Mouse (Mus musculus) MEL (cell line): ENCODE measurements at regions not wholly inside any gene's neighbourhood (a gene's known extent, or its start where the extent isn't known, plus 50 kb on each side); places are given as distances from the start of the nearest gene placed in this dataset.

Experiments
- DNase-seq: peaks from one replicate; pipeline ENCODE4 v3.0.0; 2011; ENCODE audit warnings: low read depth, low spot score
- H3K27ac ChIP-seq: 2 replicates; pipeline ENCODE4 v1.5.1; 2012; ENCODE audit warnings: low read depth, mild to moderate bottlenecking, control low read depth, low read length, moderate library complexity; ENCODE audit not compliant: control insufficient read depth
- H3K27me3 ChIP-seq, 2 experiments: fragments of 150-350 bp in 1 of 2; sonication (generic) in 1 of 2; 2 replicates each; pipeline ENCODE4 v1.6.1; 2012; ENCODE audit warnings: low read length in 2 of 2, mild to moderate bottlenecking in 2 of 2, improper control_type of control experiment in 1 of 2, moderate library complexity in 1 of 2; ENCODE audit not compliant: insufficient read depth in 2 of 2, control insufficient read depth in 1 of 2
- H3K36me3 ChIP-seq, 2 experiments: 2 replicates each; pipeline ENCODE4 v1.6.1; 2012 to 2014; ENCODE audit warnings: low read length in 2 of 2, improper control_type of control experiment in 1 of 2, inconsistent platforms in 1 of 2, mild to moderate bottlenecking in 1 of 2; ENCODE audit not compliant: insufficient read depth in 2 of 2, control insufficient read depth in 1 of 2
- H3K4me1 ChIP-seq, 2 experiments: fragments of 150-350 bp in 1 of 2; sonication (generic) in 1 of 2; 2 replicates each; pipeline ENCODE4 v1.6.1; 2012; ENCODE audit warnings: low read length in 2 of 2, improper control_type of control experiment in 1 of 2, mild to moderate bottlenecking in 1 of 2; ENCODE audit not compliant: insufficient read depth in 2 of 2, control insufficient read depth in 1 of 2
- H3K4me3 ChIP-seq, 2 experiments: fragments of 150-350 bp in 1 of 2; sonication (generic) in 1 of 2; 2 replicates each; pipeline ENCODE4 v1.5.1; 2012; ENCODE audit warnings: low read depth in 2 of 2, low read length in 2 of 2, mild to moderate bottlenecking in 2 of 2, moderate library complexity in 2 of 2, control low read depth in 1 of 2, improper control_type of control experiment in 1 of 2; ENCODE audit not compliant: control insufficient read depth in 1 of 2, insufficient read depth in 1 of 2
- H3K79me2 ChIP-seq: 2 replicates; pipeline ENCODE4 v1.6.1; 2012; ENCODE audit warnings: mild to moderate bottlenecking, low read length, moderate library complexity; ENCODE audit not compliant: control insufficient read depth, poor library complexity, insufficient read depth
- H3K9ac ChIP-seq: 2 replicates; pipeline ENCODE4 v1.6.1; 2012; ENCODE audit warnings: low read depth, mild to moderate bottlenecking, control low read depth, low read length, moderate library complexity; ENCODE audit not compliant: control insufficient read depth, poor library complexity, severe bottlenecking
- H3K9me3 ChIP-seq: fragments of 150-350 bp; sonication (generic); replicated peaks from 2 replicates; pipeline ENCODE4 v1.6.1; 2012; ENCODE audit warnings: mild to moderate bottlenecking, low read length, improper control_type of control experiment, moderate library complexity; ENCODE audit not compliant: insufficient read depth
- CHD1 ChIP-seq: IDR thresholded peaks from 2 replicates; pipeline ENCODE4 v1.6.1; 2012; ENCODE audit warnings: low read depth, mild to moderate bottlenecking, inconsistent platforms, low read length, improper control_type of control experiment
- CHD2 ChIP-seq: IDR thresholded peaks from 2 replicates; pipeline ENCODE4 v1.6.1; 2011; ENCODE audit warnings: low read length, improper control_type of control experiment
- E2F4 ChIP-seq: IDR thresholded peaks from 2 replicates; pipeline ENCODE4 v1.6.1; 2011; ENCODE audit warnings: low read depth, low read length, improper control_type of control experiment, borderline replicate concordance
- EP300 ChIP-seq, 2 experiments: IDR thresholded peaks; 2 replicates each; pipeline ENCODE4 v1.6.1; 2011; ENCODE audit warnings: improper control_type of control experiment in 2 of 2, low read length in 2 of 2, low read depth in 1 of 2, mild to moderate bottlenecking in 1 of 2
- GABPA ChIP-seq: IDR thresholded peaks from 2 replicates; pipeline ENCODE4 v1.6.1; 2012; ENCODE audit warnings: low read depth, mild to moderate bottlenecking, inconsistent platforms, low read length, improper control_type of control experiment, moderate library complexity
- HCFC1 ChIP-seq: IDR thresholded peaks from 2 replicates; pipeline ENCODE4 v1.6.1; 2012; ENCODE audit warnings: low read depth, mild to moderate bottlenecking, inconsistent platforms, low read length, improper control_type of control experiment, moderate library complexity
- MAFK ChIP-seq: IDR thresholded peaks from 2 replicates; pipeline ENCODE4 v1.6.1; 2011; ENCODE audit warnings: low read depth, mild to moderate bottlenecking, low read length, improper control_type of control experiment, borderline replicate concordance
- MAX ChIP-seq: IDR thresholded peaks from 2 replicates; pipeline ENCODE4 v1.6.1; 2011; ENCODE audit warnings: low read length, improper control_type of control experiment
- MEF2A ChIP-seq: IDR thresholded peaks from 2 replicates; pipeline ENCODE4 v1.6.1; 2014; ENCODE audit warnings: low read depth, mild to moderate bottlenecking, inconsistent platforms, low read length, improper control_type of control experiment; ENCODE audit not compliant: poor library complexity, insufficient replicate concordance, severe bottlenecking; ENCODE audit errors: extremely low read depth
- MXI1 ChIP-seq: IDR thresholded peaks from 2 replicates; pipeline ENCODE4 v1.6.1; 2011; ENCODE audit warnings: mild to moderate bottlenecking, low read depth, low read length, improper control_type of control experiment
- NRF1 ChIP-seq: IDR thresholded peaks from 2 replicates; pipeline ENCODE4 v1.6.1; 2014; ENCODE audit warnings: low read depth, mild to moderate bottlenecking, inconsistent platforms, low read length, improper control_type of control experiment, moderate library complexity; ENCODE audit not compliant: poor library complexity, insufficient read depth, severe bottlenecking
- POLR2AphosphoS5 ChIP-seq: IDR thresholded peaks from 2 replicates; pipeline ENCODE4 v1.6.1; 2012; ENCODE audit warnings: low read depth, borderline replicate concordance, mild to moderate bottlenecking, inconsistent platforms, low read length, moderate library complexity, mixed read lengths
- RCOR1 ChIP-seq: IDR thresholded peaks from 2 replicates; pipeline ENCODE4 v1.6.1; 2012; ENCODE audit warnings: low read depth, mild to moderate bottlenecking, inconsistent platforms, low read length, improper control_type of control experiment
- SIN3A ChIP-seq: IDR thresholded peaks from 2 replicates; pipeline ENCODE4 v1.6.1; 2012; ENCODE audit warnings: low read length, improper control_type of control experiment, inconsistent platforms
- UBTF ChIP-seq: IDR thresholded peaks from 2 replicates; pipeline ENCODE4 v1.6.1; 2012; ENCODE audit warnings: low read depth, mild to moderate bottlenecking, inconsistent platforms, low read length, improper control_type of control experiment, moderate library complexity, borderline replicate concordance; ENCODE audit not compliant: insufficient read depth
- USF2 ChIP-seq, 2 experiments: IDR thresholded peaks; 2 replicates each; pipeline ENCODE4 v1.6.1; 2011 to 2012; ENCODE audit warnings: improper control_type of control experiment in 2 of 2, low read length in 2 of 2, borderline replicate concordance in 1 of 2, inconsistent platforms in 1 of 2, low read depth in 1 of 2, mild to moderate bottlenecking in 1 of 2; ENCODE audit not compliant: insufficient read depth in 1 of 2
- ZC3H11A ChIP-seq: IDR thresholded peaks from 2 replicates; pipeline ENCODE4 v1.6.1; 2012; ENCODE audit warnings: low read depth, mild to moderate bottlenecking, inconsistent platforms, low read length, improper control_type of control experiment
- ZNF384 ChIP-seq: IDR thresholded peaks from 2 replicates; pipeline ENCODE4 v1.6.1; 2012; ENCODE audit warnings: low read depth, mild to moderate bottlenecking, inconsistent platforms, low read length, improper control_type of control experiment

DNA sequence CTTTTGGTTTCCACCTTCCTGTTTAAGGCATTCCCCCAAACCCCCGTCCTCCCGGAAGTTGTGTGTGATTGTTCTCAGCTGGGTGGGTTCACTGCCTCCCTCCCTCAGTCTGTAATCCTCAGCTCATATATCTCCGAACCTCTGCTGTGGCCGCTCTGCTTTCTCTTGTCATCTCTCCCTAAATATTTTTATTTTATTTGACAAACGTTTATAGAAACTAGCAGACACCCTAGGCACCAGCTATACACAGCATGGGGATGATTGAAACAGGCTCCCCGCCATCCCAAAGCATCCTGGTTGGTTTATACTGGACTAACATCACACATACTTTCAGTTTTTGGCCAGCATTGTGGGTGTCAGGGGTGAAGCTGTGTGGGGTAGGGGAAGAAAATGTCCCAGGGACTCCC, 208.8 kb downstream of the Wdr11 start:
- no peak for TF ChIP-seq CHD1
- no peak for TF ChIP-seq EP300 (IDR thresholded peaks at IDR 0.05; ENCODE audit: low read depth in 1 of 2, low read length in 2 of 2)
- TF ChIP-seq USF2 (IDR thresholded peaks at IDR 0.05; ENCODE audit: borderline replicate concordance in 1 of 2, insufficient read depth in 1 of 2, low read depth in 1 of 2, low read length in 2 of 2): no peak
- TF ChIP-seq, all 39 proteins: peak for 0
- Histone ChIP-seq H3K4me3 (no peak overlapping the region), H3K36me3 (no peaks in the 10 kb centered on the region), H3K4me1 (no peaks in the 10 kb centered on the region), H3K27ac (no peak overlapping the region), H3K27me3 (no peaks in the 10 kb centered on the region), H3K9me3 (no peaks in the 10 kb centered on the region), H3K9ac (no peak overlapping the region), H3K79me2 (no peaks in the 10 kb centered on the region)
- no peak for DNase-seq

DNA sequence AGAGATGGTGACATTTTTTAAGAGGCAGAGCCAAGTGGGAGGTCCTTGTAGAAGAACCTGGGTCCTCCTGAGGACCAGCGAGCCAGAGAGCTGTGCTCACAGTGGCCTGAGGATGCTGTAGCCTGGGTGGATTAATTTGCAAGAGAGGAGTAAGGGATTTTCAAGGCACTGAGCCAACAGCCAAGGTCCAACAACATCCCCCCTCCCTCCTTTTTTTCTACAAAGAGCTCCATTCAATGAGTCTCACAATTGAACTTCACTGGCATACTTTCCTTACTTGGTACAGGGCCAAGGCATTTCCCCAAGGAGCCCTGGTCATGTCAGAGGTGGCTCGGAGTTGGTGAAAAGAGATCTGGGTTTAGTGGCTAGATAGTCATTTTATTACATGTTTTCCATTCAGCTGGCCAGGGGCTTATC, 209.8 kb downstream of the Wdr11 start:
- no peaks in the 10 kb centered on the region for H3K27me3 ChIP-seq
- no peaks in the 10 kb centered on the region for H3K4me1 ChIP-seq
- TF ChIP-seq POLR2AphosphoS5 (no peak), SIN3A (no peak), MXI1 (no peak), GABPA (no peak), HCFC1 (no peak), E2F4 (no peak), MEF2A (no peak), CHD2 (no peak), NRF1 (no peak), UBTF (no peak), MAX (no peak), MAFK (no peak), ZNF384 (no peak), ZC3H11A (no peak), RCOR1 (no peak)
- no peak overlapping the region for H3K4me3 ChIP-seq
- no peak for DNase-seq
- H3K9ac ChIP-seq: no peak overlapping the region
- H3K9me3 ChIP-seq: no peaks in the 10 kb centered on the region
- no peaks in the 10 kb centered on the region for H3K79me2 ChIP-seq
- H3K27ac ChIP-seq: no peak overlapping the region
- no peaks in the 10 kb centered on the region for H3K36me3 ChIP-seq
